Mouse (Mus musculus) thymus, postnatal 36 days (tissue): ENCODE data around the gene Gm28048.

ENCODE experiments used
- DNase-seq, 2 experiments: peaks; one replicate each; pipeline ENCODE4 v3.0.0; 2022; ENCODE audit warnings: mixed read lengths in 2 of 2

Gene Gm28048

GRCm38 (mm10) chr11:22981984-22982757, at the start of gene Gm28048, which contains the start of gene Commd1:
Gene Gm28048 (minus strand): TSS chr11:22982090.
Gene Commd1 (minus strand): TSS chr11:22982382.
- DNase-seq, result peak; percentile 95 to 97

GRCm38 (mm10) chr11:23029399-23029798, 47.5 kb upstream of the Gm28048 start:
- DNase-seq, result no peak

- DNase-seq, result no peak
Measured at GRCm38 (mm10) chr11:23028957-23029356, 47.1 kb upstream of the Gm28048 start.

- DNase-seq, result no peak
Measured at GRCm38 (mm10) chr11:23024169-23024568, 42.3 kb upstream of the Gm28048 start.

- DNase-seq, result no peak
Measured at GRCm38 (mm10) chr11:23023155-23023554, 41.3 kb upstream of the Gm28048 start.

- no peak for DNase-seq
Measured at GRCm38 (mm10) chr11:23020841-23021240, 39.0 kb upstream of the Gm28048 start.

GRCm38 (mm10) chr11:23020116-23020770, 38.4 kb upstream of the Gm28048 start:
- no peak for DNase-seq

GRCm38 (mm10) chr11:23017943-23018342, 36.1 kb upstream of the Gm28048 start:
- no peak for DNase-seq

- no peak for DNase-seq
Measured at GRCm38 (mm10) chr11:23014996-23015395, 33.1 kb upstream of the Gm28048 start.

- peak in 1 of 2 experiments; percentile 6 for DNase-seq
Measured at GRCm38 (mm10) chr11:23013580-23014294, 31.8 kb upstream of the Gm28048 start.

- no peak for DNase-seq
Measured at GRCm38 (mm10) chr11:23013096-23013495, 31.2 kb upstream of the Gm28048 start.

- DNase-seq, result no peak
Measured at GRCm38 (mm10) chr11:23008824-23009200, 26.9 kb upstream of the Gm28048 start.

GRCm38 (mm10) chr11:23008181-23008823, 26.4 kb upstream of the Gm28048 start:
- DNase-seq, result peak; percentile 65 to 74

GRCm38 (mm10) chr11:23007481-23008180, 25.7 kb upstream of the Gm28048 start, which contains the start of gene Fam161a:
Gene Fam161a (plus strand): TSS chr11:23007531.
- peak; percentile 15 to 16 for DNase-seq

- no peak for DNase-seq
Measured at GRCm38 (mm10) chr11:23007166-23007480, 25.2 kb upstream of the Gm28048 start.

- DNase-seq, result no peak
Measured at GRCm38 (mm10) chr11:23005276-23005675, 23.4 kb upstream of the Gm28048 start.

GRCm38 (mm10) chr11:22998308-22998707, 16.4 kb upstream of the Gm28048 start:
- no peak for DNase-seq

GRCm38 (mm10) chr11:22995461-22995860, 13.6 kb upstream of the Gm28048 start:
- no peak for DNase-seq

- no peak for DNase-seq
Measured at GRCm38 (mm10) chr11:22994271-22994670, 12.4 kb upstream of the Gm28048 start.

GRCm38 (mm10) chr11:22991218-22991835, 9.4 kb upstream of the Gm28048 start:
- no peak for DNase-seq

GRCm38 (mm10) chr11:22990393-22991126, 8.7 kb upstream of the Gm28048 start, which contains the start of gene Cct4:
Gene Cct4 (plus strand): TSS chr11:22990519.
- DNase-seq, result peak; percentile 84 to 87
